ENCODE assay signal across 10 mouse cellular contexts in the genomic region with DNA sequence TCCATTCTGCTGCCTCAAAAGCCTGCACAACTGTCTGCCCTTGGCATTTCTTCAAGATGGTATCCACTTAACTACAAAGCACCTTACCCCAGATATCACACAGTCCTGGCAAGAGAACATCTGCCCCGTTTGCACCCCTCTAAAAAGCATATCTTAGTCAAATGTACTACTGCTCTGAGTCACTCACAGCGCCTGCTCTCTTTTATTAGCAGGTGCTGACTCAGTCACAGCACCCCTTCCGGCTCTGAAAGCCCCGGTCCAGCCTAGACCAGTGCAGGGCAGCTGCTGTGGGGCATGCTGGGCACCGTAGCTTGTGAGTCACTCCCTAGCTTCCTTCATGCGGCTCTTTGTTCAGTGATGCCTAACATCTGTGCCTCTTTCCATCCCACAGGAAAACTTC. TPM values are rescaled to one million over a fixed set of nuclear protein-coding genes. Genes with fewer than 3 reads are reported as not detected.
DNase-seq lines count a peak whose midpoint lies in the region; ATAC-seq and TF ChIP-seq lines count a peak whose summit lies in the region.
"Had no signal": no experiment of that assay in that cellular context is flagged by ENCODE, and none has a peak within 500 bp of the region (broad histone marks: within the 10 kb centered on the region; RNA-seq: fewer than 3 reads in every experiment).

No protein-coding gene starts in this region.

- no peaks in the 10 kb centered on the region for H3K9me3 ChIP-seq in heart, postnatal 0 days (replicated peaks; ENCODE audit: control insufficient read depth, low read length)
- H3K9me3 ChIP-seq in intestine, embryonic 15.5 days, result no peaks in the 10 kb centered on the region
- H3K9me3 ChIP-seq: forebrain, embryonic 10.5 days; limb, embryonic 13.5 days had no signal

- no peak for TF ChIP-seq EP300 in heart, postnatal 0 days (IDR thresholded peaks at IDR 0.05; ENCODE audit: low read depth)

- no peaks in the 10 kb centered on the region for H3K36me3 ChIP-seq in heart, postnatal 0 days (replicated peaks; ENCODE audit: control insufficient read depth, insufficient read depth, low read length)
- H3K36me3 ChIP-seq in intestine, embryonic 15.5 days, result no peaks in the 10 kb centered on the region
- H3K36me3 ChIP-seq: forebrain, embryonic 10.5 days; limb, embryonic 13.5 days had no signal

- TF ChIP-seq CTCF in heart, postnatal 0 days (IDR thresholded peaks at IDR 0.05; ENCODE audit: low read depth), result no peak

- H3K27ac ChIP-seq in heart, postnatal 0 days (ENCODE audit: low read depth), result no peak overlapping the region
- no peak overlapping the region for H3K27ac ChIP-seq in intestine, embryonic 15.5 days
- H3K27ac ChIP-seq: forebrain, embryonic 10.5 days; limb, embryonic 13.5 days had no signal

- no peak overlapping the region for H3K9ac ChIP-seq in heart, postnatal 0 days (replicated peaks; ENCODE audit: low read depth, low read length)
- no peak overlapping the region for H3K9ac ChIP-seq in intestine, embryonic 15.5 days
- H3K9ac ChIP-seq: limb, embryonic 13.5 days had no signal

- no peaks in the 10 kb centered on the region for H3K4me1 ChIP-seq in heart, postnatal 0 days (ENCODE audit: control insufficient read depth, insufficient read depth)
- H3K4me1 ChIP-seq in intestine, embryonic 15.5 days (replicated peaks), result 0 out of 2 replicates have a peak, but pooled peaks cover 3% of the 10 kb centered on the region

- DNase-seq in heart, postnatal 0 days (ENCODE audit: low spot score), result no peak
- DNase-seq in heart, postnatal 10 days, result no peak
- DNase-seq in 3134 (ENCODE audit: extremely low read depth, insufficient read length, low spot score) (peak; percentile 80), A20 (ENCODE audit: low read depth, low spot score) (peak; percentile 93)
- peak; percentile 76 for DNase-seq in brain, adult 2 months (ENCODE audit: low read depth, low spot score)
- no peak for DNase-seq in left cerebral cortex, postnatal 10 days (ENCODE audit: extremely low spot score in 1 of 2, low spot score in 2 of 2)
- DNase-seq in lung, postnatal 25 days (ENCODE audit: low spot score), result no peak

- H3K4me2 ChIP-seq in heart, postnatal 0 days (ENCODE audit: low read depth, low read length), result no peak overlapping the region
- H3K4me2 ChIP-seq in intestine, embryonic 15.5 days (replicated peaks), result no peak overlapping the region
- H3K4me2 ChIP-seq: limb, embryonic 13.5 days had no signal

- H3K27me3 ChIP-seq in heart, postnatal 0 days (ENCODE audit: control insufficient read depth, insufficient read depth, low read length), result no peaks in the 10 kb centered on the region
- no peaks in the 10 kb centered on the region for H3K27me3 ChIP-seq in intestine, embryonic 15.5 days (replicated peaks)
- H3K27me3 ChIP-seq: limb, embryonic 13.5 days had no signal

- 50% methylated on average over 6 of the region's 6 CpGs for WGBS in heart, postnatal 0 days
- WGBS in intestine, embryonic 15.5 days, result 64% methylated on average over 6 of the region's 6 CpGs

- peak; percentile 27; the same call in 1 of the 2 replicates for ATAC-seq in heart, postnatal 0 days (ENCODE audit: insufficient read depth, low read depth)
- ATAC-seq in intestine, embryonic 15.5 days, result no peak

- H3K4me3 ChIP-seq in heart, postnatal 0 days (ENCODE audit: low read depth, low read length), result no peak overlapping the region
- H3K4me3 ChIP-seq in intestine, embryonic 15.5 days (replicated peaks), result no peak overlapping the region
- H3K4me3 ChIP-seq: forebrain, embryonic 10.5 days; limb, embryonic 13.5 days had no signal

- intact Hi-C loops in heart, postnatal 10 days (cut with DNase I), result no loop called here
- intact Hi-C loops in left cerebral cortex, postnatal 10 days (cut with DNase I), result loop anchor here (10.0 kb wide), 1 partner anchor 258 kb away; a partner anchor contains a TSS

RNA-seq across cellular contexts. Expression of a gene that starts 35.6 kb away (rescaled TPM):
- 26.7 and 33.9 TPM in 2 replicates for total RNA-seq in heart, postnatal 0 days (2014; rRNA removed; ENCODE audit: low replicate concordance)
- polyA plus RNA-seq in heart, postnatal 0 days (2015; fragmentation: Nextera tagmentation; extraction: Ambion mirVana), result 38.0 and 38.5 TPM in 2 replicates
- 10 to 100 TPM; 33.7 to 35.8 TPM for total RNA-seq in heart, postnatal 10 days (2021)
- 93.2 and 97.2 TPM in 2 replicates for polyA plus RNA-seq in intestine, embryonic 15.5 days (2015; fragmentation: Nextera tagmentation; extraction: Ambion mirVana)
- 10 to 100 TPM; 55.8 to 57.5 TPM for total RNA-seq in left cerebral cortex, postnatal 10 days (2021)

Comparison
In these comparisons a context has a peak if more than half of its experiments do, and no peak if none do; other contexts are left out.
1. DNase-seq: peak in 3134 (single experiment), A20 (single experiment) and brain, adult 2 months (single experiment); none in heart, postnatal 0 days (single experiment), heart, postnatal 10 days (0 of 2), left cerebral cortex, postnatal 10 days (0 of 2) and lung, postnatal 25 days (single experiment).